Mouse (Mus musculus): ENCODE measurements around the gene Lrig2. TPM values are rescaled to one million over a fixed set of nuclear protein-coding genes. Genes with fewer than 3 reads are reported as not detected.
"Not testable (repeated sequence)": the region's sequence is repeated elsewhere in the genome, so short reads cannot be mapped to it uniquely, and the experiment has no call there.

Gene Lrig2
- total RNA-seq, 2 experiments from 2014 or later: 33.4 to 33.5 TPM

GRCm38 (mm10) chr3:104441435-104441834 lies 70.3 kb downstream of the Lrig2 start:
- TF ChIP-seq CTCF (conservative IDR thresholded peaks at IDR 0.05): no peak
- peak overlapping the region; percentile 56 for H3K4me3 ChIP-seq

GRCm38 (mm10) chr3:104438777-104439176 lies 72.9 kb downstream of the Lrig2 start:
- TF ChIP-seq CTCF (conservative IDR thresholded peaks at IDR 0.05): no peak
- Histone ChIP-seq H3K4me3 (no peak overlapping the region), H3K27ac (no peak overlapping the region)
- no peak for DNase-seq (ENCODE audit: low spot score in 2 of 2)

More at GRCm38 (mm10) chr3:104441435-104441834, 70.3 kb downstream of the Lrig2 start:
- DNase-seq (ENCODE audit: low spot score in 2 of 2): no peak
- peak overlapping the region; percentile 81 for H3K27ac ChIP-seq

GRCm38 (mm10) chr3:104437576-104437975 lies 74.1 kb downstream of the Lrig2 start:
- no peak for TF ChIP-seq CTCF (conservative IDR thresholded peaks at IDR 0.05)
- DNase-seq (ENCODE audit: low spot score in 2 of 2): no peak
- Histone ChIP-seq H3K27ac (no peak overlapping the region), H3K4me3 (no peak overlapping the region)

GRCm38 (mm10) chr3:104435947-104436346 lies 75.8 kb downstream of the Lrig2 start:
- no peak overlapping the region for H3K4me3 ChIP-seq
- no peak overlapping the region for H3K27ac ChIP-seq
- no peak for DNase-seq (ENCODE audit: low spot score in 2 of 2)
- no peak for TF ChIP-seq CTCF (conservative IDR thresholded peaks at IDR 0.05)

- peak overlapping the region; percentile 3; the same call in 1 of the 2 replicates for H3K4me3 ChIP-seq
- no peak for DNase-seq (ENCODE audit: low spot score in 2 of 2)
- no peak overlapping the region for H3K27ac ChIP-seq
- TF ChIP-seq CTCF (conservative IDR thresholded peaks at IDR 0.05): no peak
Measured at GRCm38 (mm10) chr3:104434246-104434696, 77.4 kb downstream of the Lrig2 start.

- no peak for TF ChIP-seq CTCF (conservative IDR thresholded peaks at IDR 0.05)
- H3K27ac ChIP-seq: no peak overlapping the region
- H3K4me3 ChIP-seq: no peak overlapping the region
- DNase-seq (ENCODE audit: low spot score in 2 of 2): no peak
Measured at GRCm38 (mm10) chr3:104432651-104433050, 79.1 kb downstream of the Lrig2 start.

GRCm38 (mm10) chr3:104431848-104432159 lies 79.9 kb downstream of the Lrig2 start:
- no peak for TF ChIP-seq CTCF (conservative IDR thresholded peaks at IDR 0.05)
- Histone ChIP-seq H3K4me3 (no peak overlapping the region), H3K27ac (no peak overlapping the region)
- DNase-seq (ENCODE audit: low spot score in 2 of 2): no peak

- H3K27ac ChIP-seq: peak overlapping the region; percentile 48; the same call in 1 of the 2 replicates
- TF ChIP-seq CTCF (conservative IDR thresholded peaks at IDR 0.05): no peak
- H3K4me3 ChIP-seq: no peak overlapping the region
- DNase-seq (ENCODE audit: low spot score in 2 of 2): no peak
Measured at GRCm38 (mm10) chr3:104431156-104431847, 80.4 kb downstream of the Lrig2 start.

GRCm38 (mm10) chr3:104427354-104427753 lies 84.4 kb downstream of the Lrig2 start:
- not testable (repeated sequence) for DNase-seq (ENCODE audit: low spot score in 2 of 2); H3K27ac ChIP-seq; H3K4me3 ChIP-seq

- no peak for DNase-seq (ENCODE audit: low spot score in 2 of 2)
- no peak for TF ChIP-seq CTCF (conservative IDR thresholded peaks at IDR 0.05)
- Histone ChIP-seq H3K4me3 (no peak overlapping the region), H3K27ac (no peak overlapping the region)
Measured at GRCm38 (mm10) chr3:104424346-104424745, 87.4 kb downstream of the Lrig2 start.

- DNase-seq (ENCODE audit: low spot score in 2 of 2): no peak
- TF ChIP-seq CTCF (conservative IDR thresholded peaks at IDR 0.05): no peak
Measured at GRCm38 (mm10) chr3:104420929-104421328, 90.8 kb downstream of the Lrig2 start.

GRCm38 (mm10) chr3:104419990-104420389 lies 91.7 kb downstream of the Lrig2 start:
- no peak for TF ChIP-seq CTCF (conservative IDR thresholded peaks at IDR 0.05)
- DNase-seq (ENCODE audit: low spot score in 2 of 2): no peak
- Histone ChIP-seq H3K4me3 (no peak overlapping the region), H3K27ac (no peak overlapping the region)

More at GRCm38 (mm10) chr3:104420929-104421328, 90.8 kb downstream of the Lrig2 start:
- no peak overlapping the region for H3K4me3 ChIP-seq
- no peak overlapping the region for H3K27ac ChIP-seq

GRCm38 (mm10) chr3:104416806-104417205 lies 94.9 kb downstream of the Lrig2 start:
- Histone ChIP-seq H3K27ac (no peak overlapping the region), H3K4me3 (no peak overlapping the region)
- TF ChIP-seq CTCF (conservative IDR thresholded peaks at IDR 0.05): no peak
- DNase-seq (ENCODE audit: low spot score in 2 of 2): no peak

GRCm38 (mm10) chr3:104412482-104412881 lies 99.2 kb downstream of the Lrig2 start:
- no peak overlapping the region for H3K4me3 ChIP-seq
- no peak for DNase-seq (ENCODE audit: low spot score in 2 of 2)
- no peak for TF ChIP-seq CTCF (conservative IDR thresholded peaks at IDR 0.05)
- no peak overlapping the region for H3K27ac ChIP-seq

All from layer of hippocampus, adult 2 months (tissue).